Mouse (Mus musculus) G1E (cell line): ENCODE measurements around the gene Akt3.

ENCODE experiments used
- CTCF ChIP-seq: IDR thresholded peaks from 2 replicates; pipeline ENCODE4 v1.5.1; 2012; ENCODE audit warnings: low read depth, low read length, inconsistent platforms, mixed read lengths
- GATA1 ChIP-seq: IDR thresholded peaks from 2 replicates; pipeline ENCODE4 v1.6.1; 2012; ENCODE audit warnings: borderline replicate concordance, low read length, inconsistent platforms, mixed read lengths
- POLR2AphosphoS5 ChIP-seq: IDR thresholded peaks from 2 replicates; pipeline ENCODE4 v1.6.1; 2012; ENCODE audit warnings: low read depth, low read length, inconsistent platforms; ENCODE audit not compliant: insufficient replicate concordance
- TAL1 ChIP-seq: conservative IDR thresholded peaks from 2 replicates; pipeline ENCODE4 v1.6.1; 2012; ENCODE audit warnings: low read depth, low read length, inconsistent platforms, mixed read lengths

DNA sequence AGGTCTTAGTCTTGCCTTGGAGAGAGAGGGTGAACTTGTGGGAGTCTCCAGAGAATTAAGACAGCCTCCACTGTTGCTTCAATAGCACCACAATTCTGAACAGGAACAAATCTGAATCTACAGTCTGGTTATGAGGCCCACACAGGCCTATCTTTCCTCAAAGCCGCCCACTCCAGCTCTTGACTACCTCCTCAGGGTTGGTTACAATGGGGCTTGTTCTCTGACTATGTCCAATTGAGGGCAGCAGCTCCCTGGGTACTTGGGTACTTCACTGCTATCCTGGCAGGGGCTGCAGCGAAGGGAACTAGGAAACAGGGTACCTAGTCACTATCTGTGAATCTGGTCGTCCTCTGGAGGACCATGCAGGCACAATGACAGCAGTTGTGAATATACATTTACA lies 230.3 kb downstream of the Akt3 start:
- no peak for TF ChIP-seq CTCF
- no peak for TF ChIP-seq GATA1
- no peak for TF ChIP-seq TAL1
- no peak for TF ChIP-seq POLR2AphosphoS5
